Mouse (Mus musculus): ENCODE results near the gene Etfa. TPM values are rescaled to one million over a fixed set of nuclear protein-coding genes. Genes with fewer than 3 reads are reported as not detected.

Etfa gene
- polyA plus RNA-seq (2012; rRNA removed), result 78.7 and 86.5 TPM in 2 replicates

- peak; percentile 82 for DNase-seq (ENCODE audit: low read depth)
These were observed at the start of gene Etfa for GRCm38 (mm10) chr9:55512027-55512543. TSS of gene Etfa (minus strand) at chr9:55512243.

- no peak for DNase-seq (ENCODE audit: low read depth)
These were observed 48.9 kb upstream of the Etfa start for GRCm38 (mm10) chr9:55560960-55561359.

DNA sequence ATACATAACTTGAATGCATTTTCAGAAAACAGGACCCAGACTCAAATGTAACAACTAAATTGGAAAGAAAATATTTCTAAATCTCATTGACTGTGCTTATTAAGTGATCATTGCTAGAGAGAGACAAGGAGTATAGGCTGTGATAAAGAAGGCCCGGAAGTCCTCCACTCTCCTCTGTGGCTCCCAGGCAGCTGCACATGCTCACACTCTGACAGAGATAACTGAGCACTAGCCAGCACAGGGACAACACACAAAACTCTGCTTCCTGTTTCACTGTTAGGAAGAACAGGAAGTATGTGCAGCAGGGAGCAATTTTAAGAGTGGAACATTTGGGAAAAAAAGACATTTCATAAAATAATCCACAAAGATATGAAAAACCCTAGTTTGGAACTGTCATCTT lies 42.9 kb upstream of the Etfa start:
- no peak for DNase-seq (ENCODE audit: low read depth)

DNA sequence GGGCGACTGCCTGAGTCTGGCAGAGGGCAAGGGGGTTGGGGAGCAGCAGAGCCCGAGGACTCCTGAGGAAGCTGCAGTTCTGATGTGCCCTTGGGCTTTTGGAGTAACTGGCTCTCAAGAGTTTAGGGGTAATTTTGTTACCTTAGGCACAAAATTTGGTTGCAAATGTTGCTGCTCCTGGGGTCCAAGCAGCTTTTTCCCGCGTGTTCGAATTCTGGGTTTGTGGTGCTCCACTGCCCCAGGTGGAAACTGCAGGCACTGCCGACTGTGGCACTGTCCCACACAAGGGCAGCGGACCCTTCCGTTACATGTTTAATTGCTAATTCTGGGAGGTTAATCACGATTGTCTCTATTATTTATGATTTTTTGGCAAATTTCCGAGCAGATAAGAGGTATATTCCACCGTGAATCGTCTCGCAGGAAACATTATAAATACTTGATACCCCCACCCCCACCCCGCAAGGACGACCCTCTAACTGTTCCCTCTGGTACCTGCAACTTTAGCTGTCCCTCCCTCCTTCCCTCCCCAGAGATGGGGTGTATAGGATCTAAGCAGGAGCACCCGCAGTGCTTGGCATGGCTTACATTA lies 37.4 kb upstream of the Etfa start:
- no peak for DNase-seq (ENCODE audit: low read depth)

DNA sequence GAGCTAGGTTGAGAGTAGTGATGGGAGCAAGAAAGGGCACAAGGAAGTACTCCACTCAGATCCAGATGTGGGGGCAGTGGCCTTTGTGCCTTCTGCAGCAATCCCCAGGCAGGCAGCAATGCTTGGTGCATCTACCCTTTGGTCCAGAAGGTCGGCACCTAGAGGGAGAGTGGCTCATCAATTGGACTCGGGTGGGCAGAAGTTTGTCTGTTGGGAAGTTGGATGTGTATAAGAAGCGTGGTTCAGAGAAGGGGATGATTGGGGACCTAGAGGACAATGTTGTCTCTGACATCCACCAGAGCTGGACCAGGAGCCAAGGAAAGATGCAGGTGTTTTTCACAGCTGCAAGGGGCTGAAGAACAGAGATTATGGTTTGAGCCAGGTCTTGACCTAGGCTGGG lies 36.8 kb upstream of the Etfa start:
- no peak for DNase-seq (ENCODE audit: low read depth)

- DNase-seq (ENCODE audit: low read depth), result no peak
These were observed 34.4 kb upstream of the Etfa start for GRCm38 (mm10) chr9:55546176-55547010.

DNA sequence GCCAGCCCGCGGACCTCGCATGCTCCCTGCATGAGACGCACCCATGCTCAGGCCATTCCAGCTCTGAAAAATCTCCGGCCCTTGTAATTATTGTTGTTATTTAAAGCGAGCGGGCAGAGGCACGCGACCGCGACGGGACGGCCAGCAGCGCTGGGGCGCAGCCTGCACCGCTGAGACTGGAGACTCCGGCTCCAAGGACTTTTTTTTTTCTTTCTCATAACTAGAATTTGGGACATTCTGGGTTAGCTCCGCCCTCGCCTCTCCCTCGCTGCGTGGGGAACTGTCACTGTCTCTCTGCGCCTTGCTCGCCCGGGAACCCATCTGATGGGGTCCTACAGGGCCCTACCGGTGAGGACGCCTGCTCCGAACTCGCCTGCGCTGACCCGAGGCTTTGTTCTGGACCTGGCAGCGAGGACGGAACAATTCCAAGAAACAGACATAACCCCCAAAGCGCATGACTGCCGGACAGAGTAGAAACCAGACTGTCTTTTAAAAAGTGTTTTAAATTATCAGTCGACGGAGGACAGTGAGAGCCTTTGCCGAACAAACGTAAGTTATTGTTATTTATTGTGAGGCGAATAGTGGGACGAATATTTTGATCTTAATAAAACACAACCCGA lies 33.6 kb upstream of the Etfa start:
- DNase-seq (ENCODE audit: low read depth), result no peak

DNA sequence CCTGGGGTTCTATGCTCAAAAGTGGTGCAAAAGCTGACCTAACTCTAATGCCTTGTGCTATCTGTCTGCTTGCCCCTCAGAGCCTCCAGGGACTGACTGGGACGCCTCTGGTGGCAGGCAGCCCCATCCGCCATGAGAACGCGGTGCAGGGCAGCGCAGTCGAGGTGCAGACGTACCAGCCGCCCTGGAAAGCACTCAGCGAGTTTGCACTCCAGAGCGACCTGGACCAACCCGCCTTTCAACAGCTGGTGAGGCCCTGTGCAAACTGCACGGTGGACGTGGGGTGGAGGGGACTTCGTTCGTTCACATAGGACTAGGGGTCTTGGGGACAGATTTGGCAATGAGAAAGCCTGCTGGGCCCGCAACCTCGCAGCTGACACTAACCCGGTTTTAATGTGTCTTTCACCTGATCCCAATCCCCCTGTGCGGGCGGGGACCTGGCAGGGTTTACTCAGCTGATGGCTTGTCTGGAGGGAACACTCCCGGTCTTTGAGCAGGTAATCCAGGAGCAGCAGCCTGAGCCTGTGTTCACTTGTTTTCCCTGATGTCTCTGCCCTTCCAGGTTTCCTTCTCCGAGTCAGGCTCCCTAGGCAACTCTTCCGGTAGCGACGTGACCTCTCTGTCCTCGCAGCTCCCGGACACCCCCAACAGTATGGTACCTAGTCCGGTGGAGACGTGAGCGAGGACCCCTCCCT lies 33.0 kb upstream of the Etfa start:
- no peak for DNase-seq (ENCODE audit: low read depth)

- no peak for DNase-seq (ENCODE audit: low read depth)
These were observed 31.8 kb upstream of the Etfa start for GRCm38 (mm10) chr9:55543703-55544401.

- DNase-seq (ENCODE audit: low read depth), result no peak
These were observed 31.3 kb upstream of the Etfa start for GRCm38 (mm10) chr9:55543336-55543702.

GRCm38 (mm10) chr9:55542366-55543325 lies 30.6 kb upstream of the Etfa start:
- no peak for DNase-seq (ENCODE audit: low read depth)

- no peak for DNase-seq (ENCODE audit: low read depth)
These were observed 29.8 kb upstream of the Etfa start for GRCm38 (mm10) chr9:55541681-55542365.

- DNase-seq (ENCODE audit: low read depth), result no peak
These were observed 28.8 kb upstream of the Etfa start for GRCm38 (mm10) chr9:55540888-55541287.

GRCm38 (mm10) chr9:55540391-55540770 lies 28.3 kb upstream of the Etfa start:
- DNase-seq (ENCODE audit: low read depth), result no peak

- no peak for DNase-seq (ENCODE audit: low read depth)
These were observed 27.8 kb upstream of the Etfa start for GRCm38 (mm10) chr9:55539661-55540390.

DNA sequence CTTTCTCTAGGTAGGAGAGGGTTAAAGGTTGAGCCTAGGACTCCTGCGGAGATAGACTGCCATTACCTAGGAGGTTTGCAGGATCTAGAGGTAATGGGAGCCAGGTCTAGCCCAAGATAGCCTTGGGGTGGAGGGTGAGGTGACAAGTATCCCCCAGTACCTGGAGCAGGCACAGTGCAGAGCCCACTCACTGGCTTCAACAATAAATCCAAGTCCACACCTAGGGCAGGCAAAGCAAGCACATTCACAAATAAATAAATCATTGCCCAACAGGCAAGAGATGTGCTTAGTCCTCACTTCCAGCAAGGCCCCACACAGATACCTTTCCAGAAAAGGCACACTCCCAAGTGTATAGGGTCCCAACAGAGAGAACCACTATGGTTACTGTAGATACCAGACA lies 27.0 kb upstream of the Etfa start:
- DNase-seq (ENCODE audit: low read depth), result no peak

DNA sequence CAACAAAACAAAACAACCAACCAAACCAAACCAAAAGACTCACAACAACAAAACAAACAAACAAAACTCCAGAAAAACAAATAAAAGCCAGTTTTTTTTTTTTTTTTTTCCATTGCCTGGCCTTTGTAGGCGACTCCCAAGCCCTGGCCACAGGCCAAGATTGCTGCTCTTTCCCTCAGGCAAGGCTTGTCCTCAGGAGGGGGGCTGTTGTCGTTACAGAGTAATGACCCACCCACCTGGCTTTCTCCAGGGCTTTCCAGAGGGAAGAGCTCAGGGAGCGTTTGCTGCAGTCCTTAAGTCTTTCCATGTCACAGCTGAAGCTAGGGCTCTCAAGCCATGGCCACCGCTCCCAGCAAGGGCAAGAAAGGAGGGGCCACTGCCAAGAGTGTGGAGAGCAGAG lies 26.3 kb upstream of the Etfa start, which contains the start of gene Isl2:
TSS of gene Isl2 (plus strand) at position 296 of the 400 bp plus-strand sequence.
- DNase-seq (ENCODE audit: low read depth), result no peak

DNA sequence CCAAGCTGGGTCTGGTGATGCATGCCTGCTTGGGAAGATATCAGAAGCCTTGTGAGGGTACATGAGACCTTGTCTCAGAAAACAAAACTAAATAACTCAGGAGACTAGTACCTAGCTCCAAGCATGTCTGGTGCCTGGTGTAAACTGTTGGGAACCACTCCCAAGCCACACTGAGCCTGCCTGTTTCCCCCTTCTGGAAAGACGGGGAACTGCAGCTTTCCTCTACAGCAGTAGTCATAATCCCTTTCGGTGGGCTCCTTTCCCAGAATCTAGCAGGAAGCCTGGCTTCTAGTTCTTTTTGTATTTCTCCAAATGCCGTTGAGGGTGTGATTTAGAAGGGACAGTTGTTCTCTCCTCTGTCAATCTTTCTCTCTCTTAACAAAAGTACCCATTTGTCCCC lies 23.9 kb upstream of the Etfa start:
- DNase-seq (ENCODE audit: low read depth), result no peak

DNA sequence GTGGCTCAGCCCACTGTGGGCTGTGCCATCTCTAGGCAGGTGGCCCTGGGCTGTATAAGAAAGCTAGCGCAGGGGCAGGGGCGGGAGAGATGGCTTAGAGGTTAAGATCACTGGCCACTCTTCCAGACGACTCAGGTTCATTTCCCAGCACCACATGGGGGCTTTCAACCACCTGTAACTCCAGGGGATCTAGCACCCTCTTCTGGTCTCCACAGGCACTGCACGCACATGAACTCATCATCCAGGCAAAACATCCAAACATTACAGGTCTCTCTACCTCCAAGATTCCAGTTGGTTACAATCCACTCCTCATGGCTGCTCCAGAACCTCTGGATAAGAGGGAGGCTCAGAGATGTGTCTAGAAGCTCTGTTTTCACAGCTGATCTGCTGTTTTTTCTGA lies 13.7 kb upstream of the Etfa start:
- DNase-seq (ENCODE audit: low read depth), result no peak
